Comparison of ENCODE assay signal across 8 mouse cellular contexts in the genomic region with DNA sequence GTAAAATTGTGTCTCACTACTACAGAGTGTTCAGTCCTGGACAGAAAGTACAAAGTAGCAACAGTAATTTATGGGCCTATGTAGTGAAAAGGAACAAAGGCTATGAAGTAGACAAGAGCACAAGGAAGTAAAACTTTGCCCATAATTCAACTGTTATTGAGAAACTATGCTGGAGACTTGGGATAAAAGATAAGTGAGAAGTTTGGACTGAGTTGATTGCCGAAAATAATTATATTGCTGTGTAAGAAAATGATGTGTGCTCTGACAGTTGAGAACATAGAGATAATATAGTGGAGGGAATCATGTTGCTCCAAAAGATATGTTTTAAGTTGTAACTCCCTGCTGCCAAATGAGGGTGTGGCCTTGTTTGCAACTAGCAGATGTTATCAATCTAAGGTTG. TPM values are rescaled to one million over a fixed set of nuclear protein-coding genes. Genes with fewer than 3 reads are reported as not detected.
DNase-seq lines count a peak whose midpoint lies in the region; ATAC-seq and TF ChIP-seq lines count a peak whose summit lies in the region.

No protein-coding gene starts in this region.

- ATAC-seq in kidney, embryonic 15.5 days (replicated peaks; ENCODE audit: low FRiP score) = no peak
- ATAC-seq in intestine, embryonic 16.5 days = peak; percentile 20; the same call in 1 of the 2 replicates
- no peak for ATAC-seq in midbrain, postnatal 0 days (ENCODE audit: low FRiP score)

- H3K36me3 ChIP-seq in kidney, embryonic 15.5 days = no peaks in the 10 kb centered on the region
- H3K36me3 ChIP-seq in intestine, embryonic 16.5 days (ENCODE audit: control insufficient read depth, insufficient read depth, low read length) = no peaks in the 10 kb centered on the region
- H3K36me3 ChIP-seq in midbrain, postnatal 0 days (ENCODE audit: insufficient read depth, low read length) = no peaks in the 10 kb centered on the region

- TF ChIP-seq CTCF in midbrain, postnatal 0 days (IDR thresholded peaks at IDR 0.05) = no peak

- DNase-seq in kidney, postnatal 4 days = no peak
- DNase-seq in midbrain, postnatal 0 days (ENCODE audit: low spot score) = no peak
- no peak for DNase-seq in right cerebral cortex, postnatal 36 days (ENCODE audit: low spot score in 2 of 2)
- no peak for DNase-seq in layer of hippocampus, postnatal 25 days (ENCODE audit: extremely low spot score in 1 of 2, low spot score in 1 of 2)
- DNase-seq in thymus, postnatal 14 days = no peak

- H3K27me3 ChIP-seq in kidney, embryonic 15.5 days = no peaks in the 10 kb centered on the region
- H3K27me3 ChIP-seq in intestine, embryonic 16.5 days (replicated peaks; ENCODE audit: control insufficient read depth, insufficient read depth, low read length) = no peaks in the 10 kb centered on the region
- no peaks in the 10 kb centered on the region for H3K27me3 ChIP-seq in midbrain, postnatal 0 days (ENCODE audit: insufficient read depth, low read length)

- H3K4me2 ChIP-seq in kidney, embryonic 15.5 days = peak overlapping the region; percentile 59
- peak overlapping the region; percentile 63 for H3K4me2 ChIP-seq in intestine, embryonic 16.5 days (ENCODE audit: low read depth, low read length)
- peak overlapping the region; percentile 66 for H3K4me2 ChIP-seq in midbrain, postnatal 0 days (ENCODE audit: low read depth, low read length, poor library complexity, severe bottlenecking)

- H3K9me3 ChIP-seq in kidney, embryonic 15.5 days (replicated peaks) = no peaks in the 10 kb centered on the region
- H3K9me3 ChIP-seq in intestine, embryonic 16.5 days (ENCODE audit: control insufficient read depth, low read length) = no peaks in the 10 kb centered on the region
- no peaks in the 10 kb centered on the region for H3K9me3 ChIP-seq in midbrain, postnatal 0 days (ENCODE audit: low read length)

- peaks cover 18% of the 10 kb centered on the region for H3K4me1 ChIP-seq in kidney, embryonic 15.5 days
- H3K4me1 ChIP-seq in brown adipose tissue, adult 24 weeks (ENCODE audit: control insufficient read depth, insufficient read depth, insufficient read length, low read length) = peaks cover 3% of the 10 kb centered on the region; the same call in 1 of the 2 replicates
- 0 out of 2 replicates have a peak, but pooled peaks cover 6% of the 10 kb centered on the region for H3K4me1 ChIP-seq in intestine, embryonic 16.5 days (ENCODE audit: control insufficient read depth, insufficient read depth, low read length)
- peaks cover 3% of the 10 kb centered on the region; the same call in 1 of the 2 replicates for H3K4me1 ChIP-seq in midbrain, postnatal 0 days (ENCODE audit: insufficient read depth, low read length)

- peak overlapping the region; percentile 70 for H3K4me3 ChIP-seq in kidney, embryonic 15.5 days (replicated peaks)
- H3K4me3 ChIP-seq in brown adipose tissue, adult 24 weeks (ENCODE audit: insufficient read depth, low read depth, low read length) = peak overlapping the region; percentile 18; the same call in 1 of the 2 replicates
- peak overlapping the region; percentile 76 for H3K4me3 ChIP-seq in intestine, embryonic 16.5 days (ENCODE audit: low read length)
- peak overlapping the region; percentile 82 for H3K4me3 ChIP-seq in midbrain, postnatal 0 days (ENCODE audit: low read depth, low read length)

- no peak overlapping the region; the same call in 1 of the 2 replicates for H3K9ac ChIP-seq in kidney, embryonic 15.5 days
- H3K9ac ChIP-seq in intestine, embryonic 16.5 days (ENCODE audit: low read depth, low read length) = peak overlapping the region; percentile 83; the same call in 1 of the 2 replicates
- H3K9ac ChIP-seq in midbrain, postnatal 0 days (replicated peaks; ENCODE audit: low read length, poor library complexity, severe bottlenecking) = no peak overlapping the region

- 40% methylated on average over 1 of the region's 1 CpGs for WGBS in kidney, embryonic 15.5 days
- WGBS in intestine, embryonic 16.5 days = 58% methylated on average over 1 of the region's 1 CpGs
- 86% methylated on average over 1 of the region's 1 CpGs for WGBS in midbrain, postnatal 0 days

- peak overlapping the region; percentile 97; the same call in 1 of the 2 replicates for H3K27ac ChIP-seq in kidney, embryonic 15.5 days
- no peak overlapping the region for H3K27ac ChIP-seq in brown adipose tissue, adult 24 weeks (replicated peaks; ENCODE audit: low read depth, low read length)
- H3K27ac ChIP-seq in intestine, embryonic 16.5 days (ENCODE audit: low read length) = peak overlapping the region; percentile 89
- no peak overlapping the region for H3K27ac ChIP-seq in midbrain, postnatal 0 days (ENCODE audit: low read depth, low read length)

RNA-seq across cellular contexts. Expression of gene Leprot, which starts 1.2 kb away (rescaled TPM):
- polyA plus RNA-seq in kidney, embryonic 15.5 days (2015; fragmentation: Nextera tagmentation; extraction: Ambion mirVana) = 86.1 and 88.3 TPM in 2 replicates
- polyA plus RNA-seq in brown adipose tissue, adult 24 weeks (2012; ENCODE audit: insufficient read depth, insufficient read length, missing spikeins) = 36.0 and 36.4 TPM in 2 replicates
- polyA plus RNA-seq in intestine, embryonic 16.5 days (2015; fragmentation: Nextera tagmentation; extraction: Ambion mirVana) = 116 and 118 TPM in 2 replicates
- 60.2 and 75.0 TPM in 2 replicates for total RNA-seq in midbrain, postnatal 0 days (2014; rRNA removed)
- polyA plus RNA-seq in midbrain, postnatal 0 days (2015; fragmentation: Nextera tagmentation; extraction: Ambion mirVana) = 90.3 and 92.8 TPM in 2 replicates
- 10 to 100 TPM; 29.7 to 33.7 TPM for total RNA-seq in layer of hippocampus, postnatal 25 days (2021)

Comparison
In these comparisons a context has a peak if more than half of its experiments do, and no peak if none do; other contexts are left out.
1. H3K27ac ChIP-seq: peak in kidney, embryonic 15.5 days (single experiment) and intestine, embryonic 16.5 days (single experiment); none in brown adipose tissue, adult 24 weeks (single experiment) and midbrain, postnatal 0 days (single experiment).
2. H3K4me3 ChIP-seq: peak in every context shown above with its lines; median percentile 82 in midbrain, postnatal 0 days; 76 in intestine, embryonic 16.5 days; 70 in kidney, embryonic 15.5 days; 18 in brown adipose tissue, adult 24 weeks.
3. Peak in every context shown above with its lines, with median percentiles within 50 percentile points of each other: H3K4me2 ChIP-seq.